Mouse (Mus musculus) neutrophil, adult 5-6 weeks (primary cell): ENCODE data around the gene Tmbim4. TPM values are rescaled to one million over a fixed set of nuclear protein-coding genes. Genes with fewer than 3 reads are reported as not detected.

Experiments
- total RNA-seq: library from RNA; stranded (forward); fragments of 200-1000 nt; gene quantifications from 2 replicates; pipeline ENCODE4 v1.2.3, GENCODE M21; 2017

Tmbim4 gene
- total RNA-seq, 1 experiment from 2014 or later = 96.5 TPM

Other genes starting within 250 kb of the Tmbim4 start
- 38.2 and 39.3 TPM in 2 replicates for gene Helb, start 88.6 kb upstream of the Tmbim4 start, total RNA-seq
- 48.1 and 59.9 TPM in 2 replicates for gene Irak3, start 540 bp downstream of the Tmbim4 start, total RNA-seq
- 37.6 and 42.4 TPM in 2 replicates for gene Llph, start 25.5 kb downstream of the Tmbim4 start, total RNA-seq